ENCODE assay signal across 13 mouse cellular contexts in the genomic region with DNA sequence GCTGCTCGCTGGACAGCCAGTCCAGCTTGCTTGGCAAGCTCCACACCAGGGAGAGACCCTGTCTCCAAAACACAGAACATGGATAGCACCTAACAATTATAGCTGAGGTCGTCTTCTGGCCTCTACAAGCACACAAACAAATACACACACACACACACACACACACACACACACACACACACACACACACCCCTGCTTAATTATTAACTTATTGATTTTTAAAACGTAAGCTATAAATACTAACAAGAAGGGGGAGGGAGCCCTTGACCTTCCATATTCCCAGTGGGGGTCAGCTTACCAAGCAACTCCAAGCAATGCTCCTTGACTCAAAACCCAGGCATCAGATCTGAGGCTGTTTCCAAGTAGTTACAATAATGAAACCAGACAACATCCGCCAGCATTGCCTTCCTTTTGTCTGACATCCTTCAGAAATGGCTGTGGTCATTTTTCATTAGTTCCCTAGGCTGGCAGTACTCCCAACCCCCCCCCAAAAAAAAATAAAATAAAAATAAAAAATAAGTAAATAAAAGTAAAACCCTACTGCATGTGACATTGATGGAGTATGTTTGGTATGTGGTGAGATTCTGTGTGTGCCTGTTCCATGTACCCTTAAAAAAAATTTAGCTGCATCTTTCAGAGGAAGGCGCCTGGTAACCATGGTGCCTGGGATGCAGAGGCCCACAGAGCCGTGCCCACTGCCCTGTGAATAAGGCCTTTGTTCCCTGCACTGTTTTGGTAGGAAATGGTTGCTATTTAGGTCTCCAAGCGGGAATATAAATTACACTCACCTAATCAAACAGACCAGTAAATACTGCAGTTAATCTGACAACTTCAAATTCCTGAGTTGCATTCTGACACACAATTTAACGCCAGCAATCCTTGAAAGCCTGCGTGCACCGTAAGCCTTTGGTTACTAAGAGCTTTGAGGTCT.
DNase-seq lines count a peak whose midpoint lies in the region; ATAC-seq and TF ChIP-seq lines count a peak whose summit lies in the region.
"Had no signal": no experiment of that assay in that cellular context is flagged by ENCODE, and none has a peak within 500 bp of the region (broad histone marks: within the 10 kb centered on the region; RNA-seq: fewer than 3 reads in every experiment).

No protein-coding gene starts in this region.

- CTCF ChIA-PET in Patski (lab: Charles Lee): no interaction called here

- H3K36me3 ChIP-seq in embryonic facial prominence, embryonic 11.5 days (replicated peaks; ENCODE audit: control insufficient read depth, insufficient read depth, low read depth, low read length): no peaks in the 10 kb centered on the region
- no peaks in the 10 kb centered on the region for H3K36me3 ChIP-seq in hindbrain, embryonic 13.5 days
- no peaks in the 10 kb centered on the region for H3K36me3 ChIP-seq in midbrain, embryonic 13.5 days
- H3K36me3 ChIP-seq in heart, embryonic 12.5 days: no peaks in the 10 kb centered on the region

- no peak overlapping the region for H3K4me3 ChIP-seq in embryonic facial prominence, embryonic 11.5 days (ENCODE audit: low read depth, low read length)
- no peak overlapping the region for H3K4me3 ChIP-seq in hindbrain, embryonic 13.5 days
- no peak overlapping the region for H3K4me3 ChIP-seq in midbrain, embryonic 13.5 days (replicated peaks)
- H3K4me3 ChIP-seq in heart, embryonic 12.5 days: no peak overlapping the region

- POLR2A ChIA-PET in Patski (lab: Charles Lee): no interaction called here

- 30% methylated on average over 10 of the region's 10 CpGs for WGBS in embryonic facial prominence, embryonic 11.5 days
- WGBS in hindbrain, embryonic 13.5 days: 27% methylated on average over 10 of the region's 10 CpGs
- 28% methylated on average over 10 of the region's 10 CpGs for WGBS in midbrain, embryonic 13.5 days
- 67% methylated on average over 10 of the region's 10 CpGs for WGBS in heart, embryonic 12.5 days

- no peak overlapping the region for H3K9ac ChIP-seq in embryonic facial prominence, embryonic 11.5 days (replicated peaks; ENCODE audit: low read length)
- H3K9ac ChIP-seq in hindbrain, embryonic 13.5 days: no peak overlapping the region; the same call in 1 of the 2 replicates
- no peak overlapping the region for H3K9ac ChIP-seq in midbrain, embryonic 13.5 days (replicated peaks)
- no peak overlapping the region for H3K9ac ChIP-seq in heart, embryonic 12.5 days

- no peak for DNase-seq in Patski (ENCODE audit: low read depth, low spot score)
- DNase-seq in embryonic facial prominence, embryonic 11.5 days (ENCODE audit: low spot score): peak; percentile 72
- DNase-seq in adipocyte (ENCODE audit: low spot score): no peak
- DNase-seq in cerebellum, adult 9-11 months: no peak
- DNase-seq: adrenal gland, postnatal 10 days; cerebellum, postnatal 10 days; heart, adult 18-20 months; kidney, postnatal 10 days; lung, postnatal 14 days had no signal

- in situ Hi-C loops in Patski (cut with MboI; ENCODE audit: low pct_unique_long_range_greater_than_20kb): no loop called here

- peak; percentile 57 for ATAC-seq in Patski
- ATAC-seq in embryonic facial prominence, embryonic 11.5 days (replicated peaks; ENCODE audit: insufficient number of reproducible peaks, low FRiP score, low TSS enrichment, low read depth): 0 out of 2 replicates have a peak, but pooled peaks have one; percentile 72
- peak; percentile 79 for ATAC-seq in hindbrain, embryonic 13.5 days (ENCODE audit: low FRiP score)
- peak; percentile 81 for ATAC-seq in midbrain, embryonic 13.5 days
- no peak for ATAC-seq in erythroid progenitor cell, adult 5-6 weeks (replicated peaks; ENCODE audit: low FRiP score, poor library complexity, severe bottlenecking)
- ATAC-seq in heart, embryonic 12.5 days (ENCODE audit: insufficient number of reproducible peaks, low FRiP score): no peak

- no peak overlapping the region for H3K27ac ChIP-seq in embryonic facial prominence, embryonic 11.5 days (replicated peaks; ENCODE audit: low read depth, low read length)
- peak overlapping the region; percentile 55 for H3K27ac ChIP-seq in hindbrain, embryonic 13.5 days
- peak overlapping the region; percentile 25 for H3K27ac ChIP-seq in midbrain, embryonic 13.5 days
- H3K27ac ChIP-seq in heart, embryonic 12.5 days (ENCODE audit: poor library complexity, severe bottlenecking): no peak overlapping the region

- no peaks in the 10 kb centered on the region for H3K4me1 ChIP-seq in embryonic facial prominence, embryonic 11.5 days (ENCODE audit: control insufficient read depth, insufficient read depth, low read length)
- H3K4me1 ChIP-seq in hindbrain, embryonic 13.5 days (replicated peaks): peaks cover 22% of the 10 kb centered on the region
- peaks cover 17% of the 10 kb centered on the region for H3K4me1 ChIP-seq in midbrain, embryonic 13.5 days (replicated peaks)
- H3K4me1 ChIP-seq in heart, embryonic 12.5 days (replicated peaks): no peaks in the 10 kb centered on the region

- no peaks in the 10 kb centered on the region for H3K9me3 ChIP-seq in embryonic facial prominence, embryonic 11.5 days (replicated peaks; ENCODE audit: control insufficient read depth, low read length)
- no peaks in the 10 kb centered on the region for H3K9me3 ChIP-seq in hindbrain, embryonic 13.5 days
- no peaks in the 10 kb centered on the region for H3K9me3 ChIP-seq in midbrain, embryonic 13.5 days
- no peaks in the 10 kb centered on the region for H3K9me3 ChIP-seq in heart, embryonic 12.5 days (replicated peaks)

- no peaks in the 10 kb centered on the region for H3K27me3 ChIP-seq in Patski
- H3K27me3 ChIP-seq in embryonic facial prominence, embryonic 11.5 days (ENCODE audit: control insufficient read depth, insufficient read depth, low read length): no peaks in the 10 kb centered on the region
- no peaks in the 10 kb centered on the region for H3K27me3 ChIP-seq in hindbrain, embryonic 13.5 days
- H3K27me3 ChIP-seq in midbrain, embryonic 13.5 days: no peaks in the 10 kb centered on the region
- H3K27me3 ChIP-seq in heart, embryonic 12.5 days (replicated peaks): no peaks in the 10 kb centered on the region

- no peak for TF ChIP-seq CTCF in Patski (IDR thresholded peaks at IDR 0.05)

- no peak overlapping the region for H3K4me2 ChIP-seq in embryonic facial prominence, embryonic 11.5 days (ENCODE audit: low read depth, low read length)
- H3K4me2 ChIP-seq in hindbrain, embryonic 13.5 days: no peak overlapping the region
- H3K4me2 ChIP-seq in midbrain, embryonic 13.5 days (replicated peaks): no peak overlapping the region
- no peak overlapping the region for H3K4me2 ChIP-seq in heart, embryonic 12.5 days

Comparison
In these comparisons a context has a peak if more than half of its experiments do, and no peak if none do; other contexts are left out.
1. ATAC-seq: peak in Patski (single experiment), embryonic facial prominence, embryonic 11.5 days (single experiment), hindbrain, embryonic 13.5 days (single experiment) and midbrain, embryonic 13.5 days (single experiment); none in erythroid progenitor cell, adult 5-6 weeks (single experiment) and heart, embryonic 12.5 days (single experiment).
2. H3K27ac ChIP-seq: peak in hindbrain, embryonic 13.5 days (single experiment) and midbrain, embryonic 13.5 days (single experiment); none in embryonic facial prominence, embryonic 11.5 days (single experiment) and heart, embryonic 12.5 days (single experiment).